Mouse (Mus musculus): ENCODE measurements around the gene Ccl19. TPM values are rescaled to one million over a fixed set of nuclear protein-coding genes. Genes with fewer than 3 reads are reported as not detected.

Ccl19 gene
- polyA plus RNA-seq (2017; shearing (Covaris generic)), result not detected

GRCm38 (mm10) chr4:42756477-42756876 lies at the start of gene Ccl19:
Gene Ccl19, minus strand, starts transcription at chr4:42756577.

GRCm38 (mm10) chr4:42773893-42774292 lies 17.5 kb upstream of the Ccl19 start, which contains the start of gene Ccl21a:
Gene Ccl21a, minus strand, starts transcription at chr4:42773993.

GRCm38 (mm10) chr4:42735245-42735644 lies 21.1 kb downstream of the Ccl19 start, which contains the start of gene 4930578G10Rik:
Gene 4930578G10Rik, plus strand, starts transcription at chr4:42735545.

Other genes starting within 250 kb of the Ccl19 start
- gene Fam205a2, start 228.4 kb downstream of the Ccl19 start, polyA plus RNA-seq (2017; shearing (Covaris generic)), result not detected
- gene Gm10591, start 144.4 kb downstream of the Ccl19 start, polyA plus RNA-seq (2017; shearing (Covaris generic)), result not detected
- not detected for gene Gm2564, start 126.9 kb downstream of the Ccl19 start, polyA plus RNA-seq (2017; shearing (Covaris generic))
- gene Ccl27b, start 101.3 kb downstream of the Ccl19 start, polyA plus RNA-seq (2017; shearing (Covaris generic)), result not detected
- gene Il11ra2, start 94.7 kb downstream of the Ccl19 start, polyA plus RNA-seq (2017; shearing (Covaris generic)), result not detected
- not detected for gene 4930578G10Rik, start 21.0 kb downstream of the Ccl19 start, polyA plus RNA-seq (2017; shearing (Covaris generic))
- not detected for gene Ccl21a, start 17.4 kb upstream of the Ccl19 start, polyA plus RNA-seq (2017; shearing (Covaris generic))
- not detected for gene Fam205a1, start 97.3 kb upstream of the Ccl19 start, polyA plus RNA-seq (2017; shearing (Covaris generic))
- gene Gm12394, start 100.2 kb upstream of the Ccl19 start, polyA plus RNA-seq (2017; shearing (Covaris generic)), result not detected
- not detected for gene Fam205c, start 117.7 kb upstream of the Ccl19 start, polyA plus RNA-seq (2017; shearing (Covaris generic))
- not detected for gene Phf24, start 160.1 kb upstream of the Ccl19 start, polyA plus RNA-seq (2017; shearing (Covaris generic))
- gene Dnajb5, start 193.2 kb upstream of the Ccl19 start, polyA plus RNA-seq (2017; shearing (Covaris generic)), result 38.1 TPM
- gene 1700022I11Rik, start 213.0 kb upstream of the Ccl19 start, polyA plus RNA-seq (2017; shearing (Covaris generic)), result not detected
- 266 TPM for gene Vcp, start 243.9 kb upstream of the Ccl19 start, polyA plus RNA-seq (2017; shearing (Covaris generic))

Measured in naive thymus-derived CD4-positive, alpha-beta T cell, adult 5 months (primary cell).